Mouse (Mus musculus): Measurements from ENCODE around the gene Nf2.

GRCm38 (mm10) chr11:4745969-4746368 is 103.4 kb downstream of the Nf2 start:
- TF ChIP-seq EP300 (IDR thresholded peaks at IDR 0.05; ENCODE audit: insufficient read depth, low read depth, low read length) (no peak), POLR2A (IDR thresholded peaks at IDR 0.05; ENCODE audit: insufficient read depth, low read length) (no peak), CTCF (IDR thresholded peaks at IDR 0.05; ENCODE audit: low read depth, low read length) (no peak)
